7 mouse cellular contexts compared by ENCODE assay signal in the genomic region with DNA sequence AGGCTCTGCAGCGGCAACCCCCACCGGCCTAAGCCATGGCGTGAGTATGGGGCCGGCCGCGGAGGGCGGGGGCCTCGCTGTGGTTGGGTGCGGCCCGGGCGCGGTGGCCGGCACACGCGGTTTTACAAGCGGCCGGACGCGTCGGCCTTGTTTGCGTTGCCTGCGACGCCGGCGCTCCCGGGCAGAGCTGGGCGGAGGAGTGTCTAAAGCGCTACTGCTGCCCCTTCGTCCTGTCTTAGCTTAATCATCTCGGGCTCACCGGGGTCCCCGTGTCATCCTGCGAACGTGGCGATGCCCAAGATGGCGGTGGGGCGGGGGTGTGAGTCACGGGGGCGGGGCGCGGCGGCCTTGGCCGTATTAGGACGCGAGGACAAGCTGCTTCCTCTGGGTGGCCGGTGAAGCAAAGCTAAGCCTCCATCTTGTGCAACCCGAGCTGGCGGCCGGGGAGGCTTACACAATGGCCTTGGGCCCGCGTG. TPM values are rescaled to one million over a fixed set of nuclear protein-coding genes. Genes with fewer than 3 reads are reported as not detected.
DNase-seq lines count a peak whose midpoint lies in the region; ATAC-seq and TF ChIP-seq lines count a peak whose summit lies in the region.

No protein-coding gene starts in this region.

- ATAC-seq in hindbrain, embryonic 15.5 days (ENCODE audit: low FRiP score, low read depth), result peak; percentile 6
- ATAC-seq in limb, embryonic 11.5 days (ENCODE audit: insufficient number of reproducible peaks, low FRiP score, low TSS enrichment, low read depth), result peak; percentile 38
- peak; percentile 50 for ATAC-seq in midbrain, embryonic 12.5 days (ENCODE audit: low FRiP score, low read depth)

- H3K36me3 ChIP-seq in hindbrain, embryonic 15.5 days, result peaks cover 38% of the 10 kb centered on the region
- peaks cover 25% of the 10 kb centered on the region; the same call in 1 of the 2 replicates for H3K36me3 ChIP-seq in limb, embryonic 11.5 days (ENCODE audit: control insufficient read depth, insufficient read depth, low read length)
- H3K36me3 ChIP-seq in midbrain, embryonic 12.5 days, result peaks cover 59% of the 10 kb centered on the region

- peak overlapping the region; percentile 99 for H3K27ac ChIP-seq in gastrocnemius, adult 2 months
- peak overlapping the region; percentile 99 for H3K27ac ChIP-seq in hindbrain, embryonic 15.5 days (replicated peaks)
- peak overlapping the region; percentile 94 for H3K27ac ChIP-seq in limb, embryonic 11.5 days (replicated peaks; ENCODE audit: low read depth, low read length)
- peak overlapping the region; percentile 98 for H3K27ac ChIP-seq in midbrain, embryonic 12.5 days (replicated peaks)

- intact Hi-C loops in gastrocnemius, adult 2 months (cut with DNase I), result loop anchor here (2.0 kb wide), 1 partner anchor 21 kb away; a partner anchor contains a TSS

- peaks cover 36% of the 10 kb centered on the region for H3K4me1 ChIP-seq in hindbrain, embryonic 15.5 days (replicated peaks)
- H3K4me1 ChIP-seq in limb, embryonic 11.5 days (ENCODE audit: control insufficient read depth, insufficient read depth, low read length), result peaks cover 27% of the 10 kb centered on the region
- H3K4me1 ChIP-seq in midbrain, embryonic 12.5 days, result peaks cover 36% of the 10 kb centered on the region

- H3K4me3 ChIP-seq in gastrocnemius, adult 2 months, result peak overlapping the region; percentile 78
- H3K4me3 ChIP-seq in hindbrain, embryonic 15.5 days, result peak overlapping the region; percentile 94
- peak overlapping the region; percentile 100 for H3K4me3 ChIP-seq in limb, embryonic 11.5 days (ENCODE audit: low read depth, low read length)
- peak overlapping the region; percentile 99 for H3K4me3 ChIP-seq in midbrain, embryonic 12.5 days

- H3K9ac ChIP-seq in hindbrain, embryonic 15.5 days, result peak overlapping the region; percentile 100
- H3K9ac ChIP-seq in limb, embryonic 11.5 days (ENCODE audit: low read length), result peak overlapping the region; percentile 99
- peak overlapping the region; percentile 100 for H3K9ac ChIP-seq in midbrain, embryonic 12.5 days (replicated peaks)

- peak overlapping the region; percentile 88 for H3K4me2 ChIP-seq in hindbrain, embryonic 15.5 days
- peak overlapping the region; percentile 84 for H3K4me2 ChIP-seq in limb, embryonic 11.5 days (ENCODE audit: low read depth, severe bottlenecking)
- H3K4me2 ChIP-seq in midbrain, embryonic 12.5 days (replicated peaks), result peak overlapping the region; percentile 96

- no peaks in the 10 kb centered on the region for H3K9me3 ChIP-seq in hindbrain, embryonic 15.5 days
- H3K9me3 ChIP-seq in limb, embryonic 11.5 days (ENCODE audit: control insufficient read depth, low read length), result no peaks in the 10 kb centered on the region
- H3K9me3 ChIP-seq in midbrain, embryonic 12.5 days, result no peaks in the 10 kb centered on the region

- DNase-seq in adrenal gland, adult 8-10 months, result peak; percentile 86
- peak; percentile 70 to 82 for DNase-seq in cerebellum, postnatal 36 days
- peak; percentile 93 for DNase-seq in gastrocnemius, adult 2 months
- DNase-seq in limb, embryonic 11.5 days (ENCODE audit: low spot score), result peak; percentile 86
- peak; percentile 92 for DNase-seq in skeletal muscle tissue, adult 2 months (ENCODE audit: low read depth, low spot score)

- under 1% methylated on average over 51 of the region's 51 CpGs for WGBS in hindbrain, embryonic 15.5 days
- WGBS in limb, embryonic 11.5 days, result under 1% methylated on average over 51 of the region's 51 CpGs
- under 1% methylated on average over 51 of the region's 51 CpGs for WGBS in midbrain, embryonic 12.5 days

- 0 out of 2 replicates have a peak, but pooled peaks have one; percentile 5 for TF ChIP-seq CTCF in gastrocnemius, adult 2 months (IDR thresholded peaks at IDR 0.05)

- no peaks in the 10 kb centered on the region for H3K27me3 ChIP-seq in hindbrain, embryonic 15.5 days
- no peaks in the 10 kb centered on the region for H3K27me3 ChIP-seq in limb, embryonic 11.5 days (ENCODE audit: control insufficient read depth, insufficient read depth, low read length)
- no peaks in the 10 kb centered on the region for H3K27me3 ChIP-seq in midbrain, embryonic 12.5 days

RNA-seq across cellular contexts. Expression of a gene that starts 0.7 kb away (rescaled TPM):
- total RNA-seq in adrenal gland, adult 8-10 months (2022), result 100 to 1,000 TPM; 141 to 245 (median 164) TPM
- 100 to 1,000 TPM; 146 to 171 TPM for total RNA-seq in gastrocnemius, adult 2 months (2021)
- 112 and 116 TPM in 2 replicates for polyA plus RNA-seq in hindbrain, embryonic 15.5 days (2015; fragmentation: Nextera tagmentation; extraction: Ambion mirVana)
- polyA plus RNA-seq in limb, embryonic 11.5 days (2014; fragmentation: Nextera tagmentation; extraction: Ambion mirVana), result 110 and 125 TPM in 2 replicates
- polyA plus RNA-seq in midbrain, embryonic 12.5 days (2016; fragmentation: Nextera tagmentation; extraction: Ambion mirVana), result 128 and 134 TPM in 2 replicates

RNA-seq across cellular contexts. Expression of a gene that starts 8.4 kb away (rescaled TPM):
- total RNA-seq in adrenal gland, adult 8-10 months (2022), result 10 to 100 TPM; 32.7 to 41.0 (median 38.4) TPM
- 10 to 100 TPM; 11.3 to 16.0 TPM for total RNA-seq in gastrocnemius, adult 2 months (2021)
- polyA plus RNA-seq in hindbrain, embryonic 15.5 days (2015; fragmentation: Nextera tagmentation; extraction: Ambion mirVana), result 76.2 and 76.7 TPM in 2 replicates
- 74.7 and 79.0 TPM in 2 replicates for polyA plus RNA-seq in limb, embryonic 11.5 days (2014; fragmentation: Nextera tagmentation; extraction: Ambion mirVana)
- 56.5 and 60.7 TPM in 2 replicates for polyA plus RNA-seq in midbrain, embryonic 12.5 days (2016; fragmentation: Nextera tagmentation; extraction: Ambion mirVana)

RNA-seq across cellular contexts. Expression of a gene that starts 20.0 kb away (rescaled TPM):
- total RNA-seq in adrenal gland, adult 8-10 months (2022), result 10 to 100 TPM in 3 of 4 experiments, 1 to 10 TPM in 1; 8.7 to 29.0 (median 17.7) TPM
- 10 to 100 TPM; 10.3 to 12.7 TPM for total RNA-seq in gastrocnemius, adult 2 months (2021)
- not detected in 2 replicates for polyA plus RNA-seq in hindbrain, embryonic 15.5 days (2015; fragmentation: Nextera tagmentation; extraction: Ambion mirVana)
- polyA plus RNA-seq in limb, embryonic 11.5 days (2014; fragmentation: Nextera tagmentation; extraction: Ambion mirVana), result not detected in 2 replicates
- polyA plus RNA-seq in midbrain, embryonic 12.5 days (2016; fragmentation: Nextera tagmentation; extraction: Ambion mirVana), result 4.1 TPM in 1 of 2 replicates, not detected in the other

RNA-seq across cellular contexts. Expression of a gene that starts 21.9 kb away (rescaled TPM):
- 10 to 100 TPM; 44.4 to 49.4 (median 48.5) TPM for total RNA-seq in adrenal gland, adult 8-10 months (2022)
- total RNA-seq in gastrocnemius, adult 2 months (2021), result 10 to 100 TPM; 20.6 to 24.6 TPM
- polyA plus RNA-seq in hindbrain, embryonic 15.5 days (2015; fragmentation: Nextera tagmentation; extraction: Ambion mirVana), result 34.9 and 36.4 TPM in 2 replicates
- 33.8 and 36.7 TPM in 2 replicates for polyA plus RNA-seq in limb, embryonic 11.5 days (2014; fragmentation: Nextera tagmentation; extraction: Ambion mirVana)
- 46.4 and 50.7 TPM in 2 replicates for polyA plus RNA-seq in midbrain, embryonic 12.5 days (2016; fragmentation: Nextera tagmentation; extraction: Ambion mirVana)

RNA-seq across cellular contexts. Expression of a gene that starts 31.4 kb away (rescaled TPM):
- total RNA-seq in adrenal gland, adult 8-10 months (2022), result 1 to 10 TPM in 1 of 4 experiments, under 1 TPM in 3; 0.32 to 1.0 (median 0.77) TPM
- total RNA-seq in gastrocnemius, adult 2 months (2021), result under 1 TPM; 0.28 to 0.46 TPM
- polyA plus RNA-seq in hindbrain, embryonic 15.5 days (2015; fragmentation: Nextera tagmentation; extraction: Ambion mirVana), result 0.64 and 0.73 TPM in 2 replicates
- polyA plus RNA-seq in limb, embryonic 11.5 days (2014; fragmentation: Nextera tagmentation; extraction: Ambion mirVana), result 0.01 TPM in 1 of 2 replicates, not detected in the other
- 0.08 and 0.17 TPM in 2 replicates for polyA plus RNA-seq in midbrain, embryonic 12.5 days (2016; fragmentation: Nextera tagmentation; extraction: Ambion mirVana)

Comparison
In these comparisons a context has a peak if more than half of its experiments do, and no peak if none do; other contexts are left out.
1. Peak in every context shown above with its lines: DNase-seq, ATAC-seq, H3K4me3 ChIP-seq and H3K27ac ChIP-seq.